Mouse (Mus musculus) MEL (cell line): ENCODE measurements around the gene Itk. TPM values are rescaled to one million over a fixed set of nuclear protein-coding genes. Genes with fewer than 3 reads are reported as not detected.

Experiments
- DNase-seq: peaks from one replicate; pipeline ENCODE4 v3.0.0; 2011; ENCODE audit warnings: low read depth, low spot score
- H3K27ac ChIP-seq: 2 replicates; pipeline ENCODE4 v1.5.1; 2012; ENCODE audit warnings: low read depth, mild to moderate bottlenecking, control low read depth, low read length, moderate library complexity; ENCODE audit not compliant: control insufficient read depth
- H3K27me3 ChIP-seq, 2 experiments: fragments of 150-350 bp in 1 of 2; sonication (generic) in 1 of 2; 2 replicates each; pipeline ENCODE4 v1.6.1; 2012; ENCODE audit warnings: low read length in 2 of 2, mild to moderate bottlenecking in 2 of 2, improper control_type of control experiment in 1 of 2, moderate library complexity in 1 of 2; ENCODE audit not compliant: insufficient read depth in 2 of 2, control insufficient read depth in 1 of 2
- H3K36me3 ChIP-seq, 2 experiments: 2 replicates each; pipeline ENCODE4 v1.6.1; 2012 to 2014; ENCODE audit warnings: low read length in 2 of 2, improper control_type of control experiment in 1 of 2, inconsistent platforms in 1 of 2, mild to moderate bottlenecking in 1 of 2; ENCODE audit not compliant: insufficient read depth in 2 of 2, control insufficient read depth in 1 of 2
- H3K4me1 ChIP-seq, 2 experiments: fragments of 150-350 bp in 1 of 2; sonication (generic) in 1 of 2; 2 replicates each; pipeline ENCODE4 v1.6.1; 2012; ENCODE audit warnings: low read length in 2 of 2, improper control_type of control experiment in 1 of 2, mild to moderate bottlenecking in 1 of 2; ENCODE audit not compliant: insufficient read depth in 2 of 2, control insufficient read depth in 1 of 2
- H3K4me3 ChIP-seq, 2 experiments: fragments of 150-350 bp in 1 of 2; sonication (generic) in 1 of 2; 2 replicates each; pipeline ENCODE4 v1.5.1; 2012; ENCODE audit warnings: low read depth in 2 of 2, low read length in 2 of 2, mild to moderate bottlenecking in 2 of 2, moderate library complexity in 2 of 2, control low read depth in 1 of 2, improper control_type of control experiment in 1 of 2; ENCODE audit not compliant: control insufficient read depth in 1 of 2, insufficient read depth in 1 of 2
- H3K79me2 ChIP-seq: 2 replicates; pipeline ENCODE4 v1.6.1; 2012; ENCODE audit warnings: mild to moderate bottlenecking, low read length, moderate library complexity; ENCODE audit not compliant: control insufficient read depth, poor library complexity, insufficient read depth
- H3K9ac ChIP-seq: 2 replicates; pipeline ENCODE4 v1.6.1; 2012; ENCODE audit warnings: low read depth, mild to moderate bottlenecking, control low read depth, low read length, moderate library complexity; ENCODE audit not compliant: control insufficient read depth, poor library complexity, severe bottlenecking
- H3K9me3 ChIP-seq: fragments of 150-350 bp; sonication (generic); replicated peaks from 2 replicates; pipeline ENCODE4 v1.6.1; 2012; ENCODE audit warnings: mild to moderate bottlenecking, low read length, improper control_type of control experiment, moderate library complexity; ENCODE audit not compliant: insufficient read depth
- BHLHE40 ChIP-seq: IDR thresholded peaks from 2 replicates; pipeline ENCODE4 v1.6.1; 2012; ENCODE audit warnings: low read depth, mild to moderate bottlenecking, inconsistent platforms, low read length, improper control_type of control experiment, borderline replicate concordance
- CHD1 ChIP-seq: IDR thresholded peaks from 2 replicates; pipeline ENCODE4 v1.6.1; 2012; ENCODE audit warnings: low read depth, mild to moderate bottlenecking, inconsistent platforms, low read length, improper control_type of control experiment
- E2F4 ChIP-seq: IDR thresholded peaks from 2 replicates; pipeline ENCODE4 v1.6.1; 2011; ENCODE audit warnings: low read depth, low read length, improper control_type of control experiment, borderline replicate concordance
- ELF1 ChIP-seq: IDR thresholded peaks from 2 replicates; pipeline ENCODE4 v1.6.1; 2014; ENCODE audit warnings: low read depth, mild to moderate bottlenecking, inconsistent platforms, low read length, improper control_type of control experiment, moderate library complexity
- EP300 ChIP-seq, 2 experiments: IDR thresholded peaks; 2 replicates each; pipeline ENCODE4 v1.6.1; 2011; ENCODE audit warnings: improper control_type of control experiment in 2 of 2, low read length in 2 of 2, low read depth in 1 of 2, mild to moderate bottlenecking in 1 of 2
- HCFC1 ChIP-seq: IDR thresholded peaks from 2 replicates; pipeline ENCODE4 v1.6.1; 2012; ENCODE audit warnings: low read depth, mild to moderate bottlenecking, inconsistent platforms, low read length, improper control_type of control experiment, moderate library complexity
- JUND ChIP-seq: IDR thresholded peaks from 2 replicates; pipeline ENCODE4 v1.6.1; 2011; ENCODE audit warnings: low read depth, mild to moderate bottlenecking, improper control_type of control experiment, low read length
- MAFK ChIP-seq: IDR thresholded peaks from 2 replicates; pipeline ENCODE4 v1.6.1; 2011; ENCODE audit warnings: low read depth, mild to moderate bottlenecking, low read length, improper control_type of control experiment, borderline replicate concordance
- MAZ ChIP-seq: IDR thresholded peaks from 2 replicates; pipeline ENCODE4 v1.6.1; 2012; ENCODE audit warnings: low read depth, mild to moderate bottlenecking, inconsistent platforms, low read length, improper control_type of control experiment
- MEF2A ChIP-seq: IDR thresholded peaks from 2 replicates; pipeline ENCODE4 v1.6.1; 2014; ENCODE audit warnings: low read depth, mild to moderate bottlenecking, inconsistent platforms, low read length, improper control_type of control experiment; ENCODE audit not compliant: poor library complexity, insufficient replicate concordance, severe bottlenecking; ENCODE audit errors: extremely low read depth
- MXI1 ChIP-seq: IDR thresholded peaks from 2 replicates; pipeline ENCODE4 v1.6.1; 2011; ENCODE audit warnings: mild to moderate bottlenecking, low read depth, low read length, improper control_type of control experiment
- MYB ChIP-seq: IDR thresholded peaks from 2 replicates; pipeline ENCODE4 v1.6.1; 2011; ENCODE audit warnings: mild to moderate bottlenecking, low read depth, low read length, improper control_type of control experiment
- MYC ChIP-seq: IDR thresholded peaks from 2 replicates; pipeline ENCODE4 v1.6.1; 2011; ENCODE audit warnings: low read depth, mild to moderate bottlenecking, low read length, improper control_type of control experiment, moderate library complexity
- NELFE ChIP-seq: IDR thresholded peaks from 2 replicates; pipeline ENCODE4 v1.6.1; 2011; ENCODE audit warnings: low read depth, low read length, improper control_type of control experiment
- NRF1 ChIP-seq: IDR thresholded peaks from 2 replicates; pipeline ENCODE4 v1.6.1; 2014; ENCODE audit warnings: low read depth, mild to moderate bottlenecking, inconsistent platforms, low read length, improper control_type of control experiment, moderate library complexity; ENCODE audit not compliant: poor library complexity, insufficient read depth, severe bottlenecking
- POLR2A ChIP-seq, 2 experiments: IDR thresholded peaks; 2 replicates each; pipeline ENCODE4 v1.6.1; 2011 to 2012; ENCODE audit warnings: low read length in 2 of 2, mild to moderate bottlenecking in 2 of 2, control low read depth in 1 of 2, improper control_type of control experiment in 1 of 2, low read depth in 1 of 2, moderate library complexity in 1 of 2; ENCODE audit not compliant: control insufficient read depth in 1 of 2, insufficient read depth in 1 of 2, poor library complexity in 1 of 2
- POLR2AphosphoS5 ChIP-seq: IDR thresholded peaks from 2 replicates; pipeline ENCODE4 v1.6.1; 2012; ENCODE audit warnings: low read depth, borderline replicate concordance, mild to moderate bottlenecking, inconsistent platforms, low read length, moderate library complexity, mixed read lengths
- RCOR1 ChIP-seq: IDR thresholded peaks from 2 replicates; pipeline ENCODE4 v1.6.1; 2012; ENCODE audit warnings: low read depth, mild to moderate bottlenecking, inconsistent platforms, low read length, improper control_type of control experiment
- SIN3A ChIP-seq: IDR thresholded peaks from 2 replicates; pipeline ENCODE4 v1.6.1; 2012; ENCODE audit warnings: low read length, improper control_type of control experiment, inconsistent platforms
- TBP ChIP-seq: IDR thresholded peaks from 2 replicates; pipeline ENCODE4 v1.8.0; 2011; ENCODE audit warnings: low read depth, low read length, improper control_type of control experiment
- TCF12 ChIP-seq: IDR thresholded peaks from 2 replicates; pipeline ENCODE4 v1.6.1; 2014; ENCODE audit warnings: low read depth, mild to moderate bottlenecking, inconsistent platforms, low read length, improper control_type of control experiment, moderate library complexity
- UBTF ChIP-seq: IDR thresholded peaks from 2 replicates; pipeline ENCODE4 v1.6.1; 2012; ENCODE audit warnings: low read depth, mild to moderate bottlenecking, inconsistent platforms, low read length, improper control_type of control experiment, moderate library complexity, borderline replicate concordance; ENCODE audit not compliant: insufficient read depth
- USF1 ChIP-seq: IDR thresholded peaks from 2 replicates; pipeline ENCODE4 v1.6.1; 2014; ENCODE audit warnings: low read depth, mild to moderate bottlenecking, inconsistent platforms, low read length, improper control_type of control experiment, moderate library complexity
- USF2 ChIP-seq, 2 experiments: IDR thresholded peaks; 2 replicates each; pipeline ENCODE4 v1.6.1; 2011 to 2012; ENCODE audit warnings: improper control_type of control experiment in 2 of 2, low read length in 2 of 2, borderline replicate concordance in 1 of 2, inconsistent platforms in 1 of 2, low read depth in 1 of 2, mild to moderate bottlenecking in 1 of 2; ENCODE audit not compliant: insufficient read depth in 1 of 2
- ZC3H11A ChIP-seq: IDR thresholded peaks from 2 replicates; pipeline ENCODE4 v1.6.1; 2012; ENCODE audit warnings: low read depth, mild to moderate bottlenecking, inconsistent platforms, low read length, improper control_type of control experiment
- ZMIZ1 ChIP-seq: IDR thresholded peaks from 2 replicates; pipeline ENCODE4 v1.6.1; 2012; ENCODE audit warnings: low read depth, mild to moderate bottlenecking, inconsistent platforms, low read length, improper control_type of control experiment, moderate library complexity
- ZNF384 ChIP-seq: IDR thresholded peaks from 2 replicates; pipeline ENCODE4 v1.6.1; 2012; ENCODE audit warnings: low read depth, mild to moderate bottlenecking, inconsistent platforms, low read length, improper control_type of control experiment
- polyA plus RNA-seq, 2 experiments: library from polyadenylated mRNA; stranded (reverse) in 1 of 2; unstranded in 1 of 2; fragments of >175 nt in 1 of 2; fragments of >200 nt in 1 of 2; gene quantifications; 2 replicates each; pipeline versions ENCODE4 v1.2.1 to v1.2.4; 2012; ENCODE audit warnings: low replicate concordance in 2 of 2, low read depth in 1 of 2; ENCODE audit not compliant: insufficient read length in 2 of 2, insufficient read depth in 1 of 2, missing spikeins in 1 of 2
- total RNA-seq: library from RNA; depleted of rRNA; stranded (reverse); fragments of 300-350 nt; gene quantifications from 2 replicates; pipeline ENCODE4 v1.2.3, GENCODE M21; 2012

Gene Itk
- total and polyA plus RNA-seq, 3 experiments = not detected

GRCm38 (mm10) chr11:46307768-46308167 lies 81.5 kb downstream of the Itk start:
- no peak overlapping the region for H3K4me3 ChIP-seq
- peaks cover 2% of the 10 kb centered on the region; the same call in 1 of the 2 replicates for H3K79me2 ChIP-seq
- no peak for DNase-seq
- peaks cover 0 to 10% of the 10 kb centered on the region in 2 experiments; a peak in 2 of 4 replicates for H3K36me3 ChIP-seq
- no peaks in the 10 kb centered on the region for H3K27me3 ChIP-seq
- H3K4me1 ChIP-seq = peaks cover 0 to 17% of the 10 kb centered on the region in 2 experiments; a peak in 3 of 4 replicates
- no peak overlapping the region for H3K27ac ChIP-seq
- TF ChIP-seq UBTF (no peak), USF1 (no peak), MYB (no peak), ELF1 (no peak), ZNF384 (no peak), ZMIZ1 (no peak), ZC3H11A (no peak), NELFE (no peak), BHLHE40 (no peak), USF2 (IDR thresholded peaks at IDR 0.05; ENCODE audit: borderline replicate concordance in 1 of 2, insufficient read depth in 1 of 2, low read depth in 1 of 2, low read length in 2 of 2) (no peak), SIN3A (no peak), POLR2A (IDR thresholded peaks at IDR 0.05; ENCODE audit: control insufficient read depth in 1 of 2, insufficient read depth in 1 of 2, low read depth in 1 of 2, low read length in 2 of 2, poor library complexity in 1 of 2) (no peak), E2F4 (no peak), MAFK (no peak), NRF1 (no peak), HCFC1 (no peak)
- TF ChIP-seq, all 39 proteins: peak for 0
- no peaks in the 10 kb centered on the region for H3K9me3 ChIP-seq
- H3K9ac ChIP-seq = no peak overlapping the region

- no peak for DNase-seq
- Histone ChIP-seq H3K27me3 (no peaks in the 10 kb centered on the region), H3K9me3 (no peaks in the 10 kb centered on the region), H3K79me2 (peaks cover 2% of the 10 kb centered on the region; the same call in 1 of the 2 replicates), H3K27ac (no peak overlapping the region), H3K36me3 (peaks cover 0 to 10% of the 10 kb centered on the region in 2 experiments; a peak in 2 of 4 replicates), H3K9ac (no peak overlapping the region), H3K4me1 (peaks cover 0 to 14% of the 10 kb centered on the region in 2 experiments; a peak in 3 of 4 replicates), H3K4me3 (no peak overlapping the region)
- TF ChIP-seq TBP (no peak), MAZ (no peak), E2F4 (no peak), MXI1 (no peak), CHD1 (no peak), EP300 (IDR thresholded peaks at IDR 0.05; ENCODE audit: low read depth in 1 of 2, low read length in 2 of 2) (no peak), MAFK (no peak), ELF1 (no peak), BHLHE40 (no peak), RCOR1 (no peak), MEF2A (no peak), JUND (no peak), TCF12 (no peak), SIN3A (no peak), NELFE (no peak), NRF1 (no peak), MYC (no peak), POLR2AphosphoS5 (no peak)
Measured at GRCm38 (mm10) chr11:46306776-46307175, 82.5 kb downstream of the Itk start.
